Mouse (Mus musculus) brain, embryonic 18.5 days (tissue): Measurements from ENCODE around the gene Igf2bp3.
A peak's percentile ranks its signal among the peaks of the same experiment; 100 is the strongest.

Source experiments
- DNase-seq: peaks from one replicate; pipeline ENCODE4 v3.0.0-alpha.2; 2012; ENCODE audit warnings: low read depth, low spot score

Igf2bp3 gene

DNA sequence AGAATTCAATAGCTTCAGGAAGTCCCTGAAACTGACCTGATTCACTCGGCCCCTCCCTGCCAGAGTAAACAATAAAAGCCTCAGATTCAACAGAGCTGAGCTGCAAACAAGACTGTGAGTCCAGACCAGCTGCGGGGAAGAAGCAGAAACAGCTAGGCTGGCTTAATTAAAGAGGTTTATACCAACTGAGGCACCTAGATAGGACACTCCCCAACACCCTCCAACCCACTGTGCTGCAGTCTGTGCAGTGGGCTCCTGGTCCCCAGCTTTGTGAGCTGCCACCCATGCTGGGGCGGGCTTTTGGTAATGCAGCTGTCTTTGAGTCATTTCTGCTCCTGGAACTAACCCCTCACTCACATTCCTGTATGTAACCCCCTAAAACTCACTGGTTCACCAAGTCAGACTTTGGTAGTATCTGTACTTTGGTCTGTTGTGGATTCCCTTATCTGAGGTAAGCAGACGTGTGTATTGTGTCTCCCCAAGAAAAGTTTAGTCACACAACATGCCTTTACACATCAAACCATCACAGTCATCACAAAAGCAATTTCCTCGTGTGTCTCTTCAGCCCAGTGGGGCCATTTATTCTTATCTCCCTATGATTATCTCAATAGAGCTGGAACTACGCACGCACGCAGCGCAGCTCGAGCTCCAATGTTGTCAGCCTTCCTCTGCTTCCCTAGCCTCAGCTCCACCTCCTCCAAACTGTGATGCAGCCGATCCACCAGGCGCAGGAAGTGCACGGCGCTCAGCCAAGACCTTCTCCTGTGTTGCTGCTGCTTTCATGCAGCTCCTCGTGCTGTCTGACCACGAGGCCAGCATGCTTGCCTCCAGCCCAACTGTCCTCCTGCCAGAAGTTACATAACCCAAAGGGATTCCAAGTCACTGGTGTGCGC lies 76.4 kb downstream of the Igf2bp3 start:
- DNase-seq, result no peak

DNA sequence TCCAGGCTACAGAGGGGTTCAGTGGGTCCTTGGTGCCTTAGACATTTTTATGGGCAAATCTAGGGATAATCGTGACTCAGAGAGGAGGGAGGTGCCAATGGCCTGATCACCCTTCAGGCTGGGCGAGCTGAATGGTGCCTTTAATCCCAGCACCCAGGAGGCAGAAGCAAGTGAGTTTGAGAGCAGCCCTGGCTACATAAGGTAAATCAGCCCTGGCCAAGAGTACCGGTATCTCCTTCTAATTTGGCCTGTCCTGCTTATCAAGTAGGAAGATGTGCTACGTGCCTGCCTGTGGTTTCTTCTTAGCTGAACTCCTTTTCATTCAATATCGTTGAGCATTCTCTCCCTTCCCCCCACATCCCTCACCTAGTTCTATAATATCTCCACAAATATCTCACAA lies 78.0 kb downstream of the Igf2bp3 start:
- no peak for DNase-seq

- DNase-seq, result no peak
Measured at GRCm38 (mm10) chr6:49132352-49133090, 82.2 kb downstream of the Igf2bp3 start.

DNA sequence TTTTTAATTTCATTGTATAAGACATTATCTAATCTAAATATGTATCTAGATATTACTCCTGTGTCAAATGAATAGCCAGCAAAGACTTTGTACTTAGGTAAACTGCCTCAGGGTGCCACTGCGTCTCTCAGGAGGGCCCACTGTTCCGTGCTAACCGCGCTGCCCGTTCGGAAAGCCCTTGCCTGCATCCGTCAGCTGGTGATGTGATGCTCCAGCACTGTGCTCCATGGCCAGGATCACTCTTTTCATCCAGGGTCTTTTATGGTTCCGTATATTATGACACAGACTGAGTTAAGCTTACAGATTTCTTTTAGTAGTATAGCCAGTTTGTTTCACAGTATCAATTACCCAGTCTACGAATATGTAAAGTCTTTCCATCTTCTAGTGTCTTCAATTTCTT lies 82.9 kb downstream of the Igf2bp3 start:
- no peak for DNase-seq

DNA sequence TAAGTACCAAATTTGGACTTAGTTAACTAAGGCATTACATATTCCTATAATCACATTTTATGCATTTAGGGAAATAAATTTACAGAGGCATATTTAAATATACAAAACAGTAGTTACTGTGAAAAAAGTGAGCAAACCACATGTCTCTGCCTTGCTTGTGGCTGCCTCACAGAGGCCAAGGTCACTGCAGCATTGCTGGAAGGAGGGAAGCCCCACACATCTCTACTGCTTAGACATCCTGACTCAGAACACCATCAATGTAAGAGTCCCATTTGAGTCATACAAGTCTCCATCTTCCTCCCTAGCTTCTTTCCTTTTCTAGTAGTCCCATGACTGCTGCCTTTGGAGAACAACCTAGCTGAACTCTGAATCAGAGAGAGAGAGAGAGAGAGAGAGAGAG lies 84.4 kb downstream of the Igf2bp3 start:
- DNase-seq, result no peak

DNA sequence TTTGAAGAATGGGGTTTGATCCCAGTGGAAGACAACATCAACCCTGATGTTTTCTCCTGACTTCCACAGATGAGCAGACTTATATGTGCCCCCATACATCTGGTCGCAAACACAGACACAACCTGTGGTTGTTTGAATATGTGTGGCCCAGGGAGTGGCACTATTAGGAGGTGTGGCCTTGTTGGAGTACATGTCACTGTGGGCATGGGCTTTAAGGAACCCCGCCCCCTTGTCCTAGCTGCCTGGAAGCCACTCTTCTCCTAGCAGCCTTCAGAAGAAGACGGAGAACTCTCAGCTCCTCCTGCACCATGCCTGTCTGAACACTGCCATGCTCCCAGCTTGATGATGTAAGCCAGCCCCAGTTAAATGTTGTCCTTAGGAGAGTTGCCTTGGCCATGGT lies 94.4 kb downstream of the Igf2bp3 start:
- no peak for DNase-seq

GRCm38 (mm10) chr6:49119462-49120135 lies 95.2 kb downstream of the Igf2bp3 start:
- DNase-seq, result no peak

- no peak for DNase-seq
Measured at GRCm38 (mm10) chr6:49118446-49118845, 96.3 kb downstream of the Igf2bp3 start.

- DNase-seq, result no peak
Measured at GRCm38 (mm10) chr6:49116241-49116640, 98.5 kb downstream of the Igf2bp3 start.

DNA sequence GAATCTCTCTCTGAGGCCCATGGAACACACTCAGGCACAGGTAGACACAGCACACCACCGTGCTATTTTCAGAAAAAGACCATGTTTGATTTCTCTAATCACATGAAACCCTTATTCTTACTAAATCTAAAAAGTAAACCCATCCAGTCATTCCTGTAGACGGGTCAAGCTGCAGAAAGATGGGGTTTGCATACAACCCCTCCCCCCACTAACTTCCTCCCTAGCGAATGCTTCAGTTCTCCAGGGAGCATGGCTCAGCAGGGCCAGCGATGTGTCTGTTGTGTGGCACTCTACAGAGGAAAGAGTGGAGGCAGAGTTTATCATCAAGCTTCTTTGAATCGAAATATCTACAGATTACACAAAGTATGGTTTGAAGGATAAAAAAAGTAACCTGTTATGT lies 99.2 kb downstream of the Igf2bp3 start:
- DNase-seq, result no peak

DNA sequence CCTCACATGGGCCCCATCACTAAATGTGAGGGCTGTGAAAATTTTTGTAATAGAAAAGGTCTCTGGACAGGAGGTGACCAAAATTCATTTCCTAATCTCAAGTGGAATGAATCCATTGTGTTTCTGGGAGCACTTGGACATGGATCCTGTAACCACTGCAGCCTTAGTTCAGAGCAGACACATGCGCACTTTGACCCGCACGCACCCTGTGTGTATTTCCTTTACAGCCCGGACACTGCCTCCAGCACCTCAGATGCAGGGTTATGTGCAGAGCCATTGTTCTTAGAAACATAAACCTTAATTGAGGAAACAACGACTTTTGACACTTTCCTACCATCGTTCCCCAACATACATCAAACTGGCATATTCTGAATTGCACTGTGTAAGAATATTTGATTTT lies 100.3 kb downstream of the Igf2bp3 start:
- no peak for DNase-seq

GRCm38 (mm10) chr6:49113895-49114294 lies 100.9 kb downstream of the Igf2bp3 start:
- no peak for DNase-seq

- DNase-seq, result no peak
Measured at GRCm38 (mm10) chr6:49109196-49109595, 105.6 kb downstream of the Igf2bp3 start.

- no peak for DNase-seq
Measured at GRCm38 (mm10) chr6:49106746-49107500, 107.8 kb downstream of the Igf2bp3 start.

DNA sequence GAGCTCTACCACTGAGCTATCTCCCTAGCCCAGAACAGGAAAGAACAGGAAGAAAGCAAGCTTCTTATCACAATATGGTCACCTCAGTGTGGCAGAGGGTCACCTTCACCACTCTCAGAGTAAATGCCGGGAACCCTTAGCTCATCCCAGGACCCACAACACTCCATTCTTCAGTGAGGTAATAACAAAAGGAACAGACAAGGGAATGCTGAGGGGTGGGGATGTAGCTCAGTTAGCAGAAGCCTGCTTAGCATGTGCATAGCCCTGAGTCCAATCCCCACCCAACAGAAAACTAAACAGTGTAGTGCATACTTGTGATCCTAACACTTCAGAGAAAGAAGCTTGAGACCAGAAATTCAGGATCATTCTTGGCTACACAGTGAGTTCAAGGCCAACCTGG lies 115.7 kb downstream of the Igf2bp3 start:
- no peak for DNase-seq

DNA sequence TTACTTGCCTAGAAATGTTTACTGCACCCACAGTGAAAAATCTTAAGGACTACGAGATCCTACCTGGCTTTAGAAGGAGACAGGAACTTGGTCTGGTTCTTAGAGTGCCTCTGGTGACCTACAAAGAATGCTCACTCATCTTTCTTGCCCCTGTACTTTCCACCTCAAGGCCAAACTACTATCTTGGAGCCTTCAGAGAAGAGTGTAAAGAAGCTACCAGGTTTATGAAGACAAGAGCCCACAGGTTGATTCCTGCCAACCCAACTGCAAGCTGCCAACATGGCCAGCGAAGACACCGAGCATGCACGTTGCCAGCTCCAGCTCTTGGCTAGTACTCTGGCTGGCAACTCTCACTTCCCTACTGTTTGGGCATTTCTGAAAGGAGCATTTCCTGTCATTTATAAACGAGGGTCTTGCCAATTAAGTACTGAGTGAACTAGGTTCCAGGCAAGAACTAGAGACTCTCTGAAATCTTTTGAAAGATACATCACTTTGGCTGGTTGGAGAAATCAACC lies 117.1 kb downstream of the Igf2bp3 start:
- no peak for DNase-seq

DNA sequence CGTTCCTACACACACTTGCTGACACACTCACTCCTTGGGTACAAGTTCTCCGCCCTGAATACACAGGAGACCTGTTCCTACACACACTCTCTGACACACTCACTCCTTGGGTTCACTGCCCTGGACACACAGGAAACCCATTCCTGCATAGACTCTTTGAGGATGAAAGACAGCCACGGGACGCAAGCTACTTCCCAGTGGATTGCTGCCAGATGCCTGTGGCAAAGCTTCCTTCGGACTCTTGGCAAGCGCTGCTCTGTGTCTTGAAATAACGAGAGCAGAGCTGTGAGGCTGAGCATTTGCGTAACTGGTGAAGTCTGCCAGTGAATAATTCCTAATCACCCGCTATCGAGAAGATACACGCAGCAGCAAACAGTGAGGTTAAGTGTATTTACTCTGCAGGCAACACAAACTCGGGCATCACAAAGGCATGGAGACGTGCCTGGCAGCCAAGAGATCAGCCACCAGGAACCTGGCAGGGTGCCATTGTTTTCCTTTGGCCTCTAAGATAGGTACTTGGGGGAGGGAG lies 117.8 kb downstream of the Igf2bp3 start:
- peak; percentile 37 for DNase-seq

- DNase-seq, result no peak
Measured at GRCm38 (mm10) chr6:49096421-49096820, 118.3 kb downstream of the Igf2bp3 start.

DNA sequence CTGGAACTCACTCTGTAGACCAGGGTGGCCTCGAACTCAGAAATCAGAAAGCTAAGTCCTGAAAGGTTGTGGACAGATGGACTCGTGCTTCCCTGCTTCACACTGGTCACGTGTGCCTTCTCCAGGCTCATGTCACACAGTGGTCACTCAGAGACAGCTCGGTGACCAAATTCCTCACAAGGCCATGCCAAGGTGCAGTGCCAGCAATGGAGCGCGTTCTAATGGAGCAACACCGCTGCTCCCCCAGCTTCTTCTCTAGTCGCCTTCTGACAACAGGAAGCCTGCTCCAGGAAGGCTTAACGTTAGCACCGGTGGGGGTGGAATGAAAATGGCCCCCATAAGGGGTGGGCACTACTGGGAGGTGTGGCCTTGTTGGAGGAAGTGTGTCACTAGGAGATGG lies 119.8 kb downstream of the Igf2bp3 start:
- no peak for DNase-seq

DNA sequence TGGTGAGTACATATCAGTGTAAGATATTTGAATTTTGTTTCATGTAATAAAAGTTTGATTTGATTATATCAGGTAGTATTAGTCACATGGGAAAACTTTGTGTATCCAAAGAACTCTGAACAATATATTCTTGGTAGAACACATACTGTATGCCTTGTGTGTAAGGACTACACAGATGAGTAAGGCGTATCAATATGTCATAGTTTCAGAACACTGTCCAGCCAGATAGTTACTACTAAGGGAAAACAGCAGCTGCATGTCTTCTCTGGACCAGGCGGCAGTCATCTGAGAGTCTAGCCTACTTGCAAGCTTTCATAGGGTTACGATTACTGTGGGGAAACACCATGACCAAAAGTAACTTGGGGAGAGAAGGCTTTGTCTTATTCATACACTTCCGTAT lies 131.7 kb downstream of the Igf2bp3 start:
- no peak for DNase-seq

DNA sequence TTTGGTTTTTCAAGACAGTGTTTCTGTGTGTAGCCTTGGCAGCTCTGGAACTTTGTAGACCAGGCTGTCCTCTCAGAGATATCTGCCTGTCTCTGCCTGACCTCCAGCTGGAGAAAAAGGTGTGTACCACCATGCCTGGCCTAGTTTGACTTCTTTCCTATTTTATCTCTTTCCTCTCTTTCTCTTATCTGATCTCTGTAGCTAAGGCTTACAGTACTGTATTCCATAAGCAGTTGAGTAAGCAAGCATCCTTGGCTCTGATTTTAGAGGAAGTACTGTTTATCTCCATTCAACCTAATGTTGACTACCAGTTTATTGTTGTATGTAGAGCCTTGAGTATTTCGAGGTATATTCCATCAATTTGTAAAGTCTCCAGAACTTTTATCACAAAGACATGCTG lies 135.4 kb downstream of the Igf2bp3 start:
- no peak for DNase-seq
